Mouse (Mus musculus) midbrain, embryonic 16.5 days (tissue): Measurements from ENCODE around the gene Rpl11. TPM values are rescaled to one million over a fixed set of nuclear protein-coding genes. Genes with fewer than 3 reads are reported as not detected.
A peak's percentile ranks its signal among the peaks of the same experiment; 100 is the strongest.

Experiments
- ATAC-seq: fragments of 200-750 bp; cut with Nextera tagmentation; 2 replicates; pipeline ENCODE4 v1.8.0; 2017; ENCODE audit warnings: moderate TSS enrichment
- H3K27ac ChIP-seq: fragments of 300-500 bp; sonication (generic); 2 replicates; pipeline ENCODE4 v1.5.1; 2014; ENCODE audit warnings: mild to moderate bottlenecking, low read length, mixed read lengths
- H3K27me3 ChIP-seq: fragments of 300-500 bp; sonication (generic); 2 replicates; pipeline ENCODE4 v1.6.1; 2014; ENCODE audit warnings: low read depth, low read length, mixed read lengths; ENCODE audit not compliant: control insufficient read depth, insufficient read depth
- H3K36me3 ChIP-seq: fragments of 300-500 bp; sonication (generic); 2 replicates; pipeline ENCODE4 v1.6.1; 2014; ENCODE audit warnings: mild to moderate bottlenecking, low read length, moderate library complexity, mixed read lengths; ENCODE audit not compliant: control insufficient read depth, insufficient read depth
- H3K4me1 ChIP-seq: fragments of 300-500 bp; sonication (generic); 2 replicates; pipeline ENCODE4 v1.6.1; 2014; ENCODE audit warnings: mild to moderate bottlenecking, low read length, mixed read lengths; ENCODE audit not compliant: control insufficient read depth, insufficient read depth
- H3K4me2 ChIP-seq: fragments of 300-500 bp; sonication (generic); 2 replicates; pipeline ENCODE4 v1.6.1; 2014; ENCODE audit warnings: mild to moderate bottlenecking, low read length, mixed read lengths
- H3K4me3 ChIP-seq: fragments of 300-500 bp; sonication (generic); 2 replicates; pipeline ENCODE4 v1.5.1; 2014; ENCODE audit warnings: low read depth, mild to moderate bottlenecking, low read length, moderate library complexity, mixed read lengths
- H3K9ac ChIP-seq: fragments of 300-500 bp; sonication (generic); 2 replicates; pipeline ENCODE4 v1.6.1; 2014; ENCODE audit warnings: low read depth, low read length, mixed read lengths
- H3K9me3 ChIP-seq: fragments of 300-500 bp; sonication (generic); replicated peaks from 2 replicates; pipeline ENCODE4 v1.6.1; 2014; ENCODE audit warnings: mild to moderate bottlenecking, low read length, mixed read lengths; ENCODE audit not compliant: control insufficient read depth, poor library complexity, severe bottlenecking
- WGBS: fragments of 180-500 bp; shearing (Covaris S2); extraction: QIAGEN DNeasy Blood & Tissue Kit; methylation state at CpG from one replicate; pipeline ENCODE4 v1.1.7; 2014; 5-methylcytosine and 5-hydroxymethylcytosine counted together
- polyA plus RNA-seq: library from polyadenylated mRNA; unstranded; fragments of >200 nt; fragmentation: Nextera tagmentation; extraction: Ambion mirVana; gene quantifications from 2 replicates; pipeline ENCODE4 v1.2.1, GENCODE M21; 2015

Rpl11 gene
- polyA plus RNA-seq, 1 experiment from 2014 or later = 245 TPM

DNA sequence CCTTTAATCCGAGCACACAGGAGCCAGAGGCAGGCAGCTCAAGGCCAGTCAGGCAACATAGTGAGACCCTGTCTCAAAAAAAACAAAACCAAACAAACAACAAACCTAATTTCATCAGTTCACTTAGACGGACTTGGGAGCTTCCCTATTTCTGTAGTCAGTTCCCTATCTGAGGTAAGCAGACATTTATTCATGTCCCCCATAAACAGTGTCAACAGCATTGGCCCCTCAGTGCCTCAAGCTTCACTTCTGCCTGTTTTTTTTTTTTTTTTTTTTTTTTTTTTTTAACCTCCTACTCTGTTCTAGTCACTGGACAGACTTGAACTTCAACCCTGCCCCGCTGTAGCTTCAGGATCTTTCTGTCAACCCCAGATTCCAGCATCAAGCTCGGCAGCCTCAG lies 18.1 kb downstream of the Rpl11 start:
- ATAC-seq = no peak
- Histone ChIP-seq H3K4me2 (no peak overlapping the region), H3K9ac (no peak overlapping the region), H3K4me1 (no peaks in the 10 kb centered on the region), H3K27me3 (no peaks in the 10 kb centered on the region), H3K4me3 (no peak overlapping the region), H3K36me3 (no peaks in the 10 kb centered on the region), H3K9me3 (no peaks in the 10 kb centered on the region), H3K27ac (no peak overlapping the region)
- WGBS = 59% methylated on average over 4 of the region's 4 CpGs

DNA sequence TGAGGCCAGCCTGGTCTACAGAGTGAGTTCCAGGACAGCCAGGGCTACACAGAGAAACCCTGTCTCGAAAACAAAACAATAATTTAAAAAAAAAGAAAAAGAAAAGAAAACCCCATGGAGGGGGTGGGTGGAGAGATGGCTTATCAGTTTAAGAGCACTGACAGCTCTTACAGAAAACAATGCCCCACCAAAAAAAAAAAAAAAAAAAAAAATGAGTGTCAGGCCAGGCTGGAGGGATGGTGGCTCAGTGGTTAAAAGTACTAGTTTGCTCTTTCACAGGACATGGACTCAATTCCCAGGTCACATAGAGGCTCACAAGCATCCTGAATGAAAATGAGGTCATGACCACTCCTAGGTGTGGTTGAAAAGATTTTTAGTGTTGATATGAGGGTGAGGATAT lies 20.0 kb downstream of the Rpl11 start:
- Histone ChIP-seq H3K9ac (no peak overlapping the region), H3K36me3 (no peaks in the 10 kb centered on the region), H3K27ac (no peak overlapping the region), H3K27me3 (no peaks in the 10 kb centered on the region), H3K4me3 (no peak overlapping the region), H3K4me2 (no peak overlapping the region), H3K4me1 (no peaks in the 10 kb centered on the region), H3K9me3 (no peaks in the 10 kb centered on the region)
- ATAC-seq = no peak
- WGBS = 89% methylated on average over 1 of the region's 1 CpGs

DNA sequence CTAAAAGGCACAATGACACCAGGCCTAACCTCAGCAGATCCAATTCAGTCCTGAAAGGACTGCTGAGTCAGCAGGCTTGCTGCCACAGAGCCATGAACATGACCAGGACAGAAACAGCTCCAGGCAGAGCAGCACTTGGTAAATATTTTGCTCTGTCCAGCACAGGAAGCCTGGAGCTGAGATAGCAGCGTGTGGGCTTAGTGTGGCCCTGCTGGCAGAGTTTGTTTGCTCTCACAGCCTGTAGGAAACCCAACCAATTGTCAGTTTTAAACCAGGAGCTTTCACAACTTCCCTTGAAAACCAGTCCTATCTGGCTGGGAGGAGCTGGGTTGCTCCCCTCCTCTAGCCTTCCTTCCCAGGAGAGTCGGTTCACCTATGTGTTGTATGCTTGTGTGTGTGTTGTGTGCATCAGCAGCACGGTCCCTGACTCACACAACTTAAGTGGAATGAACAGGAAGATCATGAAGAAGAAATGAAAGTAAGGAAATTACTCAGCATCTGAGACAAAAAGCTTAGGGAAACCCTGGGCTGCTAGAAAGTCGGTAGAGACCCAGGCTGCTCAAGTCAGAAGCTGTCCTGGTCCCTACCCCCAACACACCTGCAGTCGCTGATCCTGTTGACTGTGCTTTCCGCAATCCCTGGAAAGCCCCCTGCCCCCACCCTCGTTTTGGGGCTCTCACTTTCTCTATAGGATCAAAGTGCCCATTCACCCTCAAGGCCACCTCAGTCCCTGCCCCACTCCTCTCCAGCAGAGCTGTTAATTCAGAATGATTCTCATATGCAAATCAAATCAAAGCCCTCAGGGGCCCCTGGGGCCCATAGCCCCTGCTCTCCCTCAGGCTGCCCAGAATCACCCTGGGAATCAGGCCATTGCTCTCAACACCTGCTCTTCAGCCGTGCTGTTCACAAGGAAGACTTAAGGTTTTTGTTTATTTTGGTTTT lies 22.0 kb downstream of the Rpl11 start:
- Histone ChIP-seq H3K4me2 (no peak overlapping the region), H3K9me3 (no peaks in the 10 kb centered on the region), H3K4me3 (no peak overlapping the region), H3K27me3 (no peaks in the 10 kb centered on the region), H3K36me3 (no peaks in the 10 kb centered on the region), H3K27ac (no peak overlapping the region), H3K9ac (no peak overlapping the region), H3K4me1 (no peaks in the 10 kb centered on the region)
- ATAC-seq = no peak
- 2% methylated on average over 8 of the region's 8 CpGs for WGBS

DNA sequence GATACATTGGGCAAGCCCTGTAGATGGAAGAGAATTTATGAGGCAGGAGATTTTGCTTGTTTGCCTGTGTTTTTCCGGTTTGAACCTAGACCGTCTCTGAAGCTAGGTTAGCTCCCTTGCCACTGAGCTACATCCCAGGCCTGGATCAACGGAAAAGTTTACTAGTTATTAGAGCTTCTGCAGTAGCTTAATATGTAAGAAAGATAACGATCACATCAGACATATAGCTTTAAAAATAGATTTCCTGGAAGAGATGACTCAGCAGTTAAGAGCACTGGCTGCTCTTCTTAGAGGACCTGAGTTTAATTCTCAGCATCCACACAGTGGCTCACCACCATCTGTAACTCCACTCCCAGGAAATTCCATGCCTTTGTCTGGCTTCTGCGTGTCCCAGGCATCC lies 24.5 kb downstream of the Rpl11 start:
- Histone ChIP-seq H3K27ac (no peak overlapping the region), H3K4me3 (no peak overlapping the region), H3K4me2 (no peak overlapping the region), H3K27me3 (no peaks in the 10 kb centered on the region), H3K9ac (no peak overlapping the region), H3K4me1 (no peaks in the 10 kb centered on the region), H3K36me3 (no peaks in the 10 kb centered on the region), H3K9me3 (no peaks in the 10 kb centered on the region)
- no peak for ATAC-seq
- 92% methylated on average over 5 of the region's 5 CpGs for WGBS

DNA sequence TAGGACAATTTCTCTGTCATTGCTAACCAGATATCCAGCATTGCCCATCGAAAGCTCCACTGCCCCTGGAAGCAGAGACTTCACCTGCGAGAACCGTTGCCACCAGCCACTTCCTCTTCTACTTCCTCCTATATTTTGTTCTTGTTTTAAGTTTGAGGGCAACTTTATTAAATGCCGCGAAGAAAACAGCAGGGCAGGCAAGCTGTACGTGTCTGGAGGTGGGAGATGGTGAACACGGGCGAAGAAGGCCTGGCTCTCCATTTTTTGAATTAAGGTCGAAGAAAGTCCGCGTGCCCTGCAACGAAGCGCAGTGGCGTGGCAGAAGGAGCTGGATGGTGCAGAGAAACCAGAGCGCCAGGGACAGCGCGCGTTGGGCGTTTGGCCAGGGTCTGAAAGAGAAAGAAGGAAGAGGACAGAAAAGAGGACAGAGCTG lies 25.1 kb downstream of the Rpl11 start:
- H3K27me3 ChIP-seq = no peaks in the 10 kb centered on the region
- no peak overlapping the region for H3K4me2 ChIP-seq
- H3K36me3 ChIP-seq = no peaks in the 10 kb centered on the region
- H3K27ac ChIP-seq = no peak overlapping the region
- no peaks in the 10 kb centered on the region for H3K9me3 ChIP-seq
- no peaks in the 10 kb centered on the region for H3K4me1 ChIP-seq
- no peak overlapping the region for H3K4me3 ChIP-seq
- 86% methylated on average over 19 of the region's 19 CpGs for WGBS
- H3K9ac ChIP-seq = no peak overlapping the region
- no peak for ATAC-seq

DNA sequence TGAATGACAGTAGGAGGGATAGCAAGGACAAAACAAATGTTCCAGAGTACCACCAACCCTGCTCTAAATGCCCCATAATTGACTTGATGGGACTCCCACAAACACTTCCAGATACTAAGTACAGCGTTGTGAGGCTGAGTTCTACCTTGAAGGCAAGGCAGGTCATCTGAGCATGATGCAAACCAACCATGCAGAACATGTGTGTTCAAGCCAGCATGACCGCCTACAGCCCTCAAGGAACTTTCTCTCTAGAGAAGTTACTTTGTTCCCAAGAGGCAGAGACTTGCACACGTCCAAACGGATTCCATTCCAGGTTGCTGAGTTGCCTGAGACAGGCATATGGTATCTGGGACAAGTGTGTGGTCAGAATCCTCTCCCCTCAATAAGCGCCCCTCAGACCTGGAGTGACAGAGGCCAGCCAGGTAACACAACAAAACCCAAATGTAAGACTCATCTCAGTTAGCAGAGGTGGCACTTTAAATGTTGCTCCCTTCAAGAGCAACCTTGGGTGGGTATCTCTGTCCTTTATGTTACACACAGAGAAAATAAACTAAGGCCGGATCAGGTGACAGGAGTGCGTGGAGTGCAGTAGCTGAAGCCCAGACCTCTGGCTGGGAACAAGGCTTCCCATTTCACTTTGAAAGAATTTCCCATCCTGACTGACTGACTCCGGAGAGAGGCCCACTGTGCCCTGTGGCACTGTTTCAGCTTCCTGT lies 25.7 kb downstream of the Rpl11 start:
- Histone ChIP-seq H3K4me2 (no peak overlapping the region), H3K27ac (no peak overlapping the region), H3K4me1 (no peaks in the 10 kb centered on the region), H3K9me3 (no peaks in the 10 kb centered on the region), H3K9ac (no peak overlapping the region), H3K36me3 (no peaks in the 10 kb centered on the region), H3K4me3 (no peak overlapping the region), H3K27me3 (no peaks in the 10 kb centered on the region)
- no peak for ATAC-seq
- 83% methylated on average over 8 of the region's 8 CpGs for WGBS

DNA sequence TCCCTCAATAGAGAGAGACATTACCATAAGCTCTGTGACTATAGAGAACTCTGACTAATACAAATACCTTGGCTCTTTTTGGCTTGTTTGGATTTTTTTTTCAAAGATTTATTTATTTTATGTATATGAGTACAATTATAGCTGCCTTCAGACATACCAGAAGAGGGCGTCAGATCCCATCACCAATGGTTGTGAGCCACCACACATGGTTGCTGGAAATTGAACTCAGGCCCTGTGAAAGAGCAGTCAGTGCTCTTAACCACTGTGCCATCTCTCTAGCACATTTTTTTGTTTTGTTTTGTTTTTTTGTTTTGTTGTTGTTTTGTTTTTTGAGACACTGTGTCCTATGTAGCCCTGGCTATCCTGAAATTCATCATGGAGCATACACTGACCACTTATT lies 27.9 kb downstream of the Rpl11 start:
- Histone ChIP-seq H3K4me1 (peaks cover 4% of the 10 kb centered on the region), H3K4me3 (no peak overlapping the region), H3K4me2 (no peak overlapping the region), H3K36me3 (no peaks in the 10 kb centered on the region), H3K27ac (no peak overlapping the region), H3K9ac (no peak overlapping the region), H3K9me3 (no peaks in the 10 kb centered on the region), H3K27me3 (no peaks in the 10 kb centered on the region)
- 82% methylated on average over 1 of the region's 1 CpGs for WGBS
- no peak for ATAC-seq

DNA sequence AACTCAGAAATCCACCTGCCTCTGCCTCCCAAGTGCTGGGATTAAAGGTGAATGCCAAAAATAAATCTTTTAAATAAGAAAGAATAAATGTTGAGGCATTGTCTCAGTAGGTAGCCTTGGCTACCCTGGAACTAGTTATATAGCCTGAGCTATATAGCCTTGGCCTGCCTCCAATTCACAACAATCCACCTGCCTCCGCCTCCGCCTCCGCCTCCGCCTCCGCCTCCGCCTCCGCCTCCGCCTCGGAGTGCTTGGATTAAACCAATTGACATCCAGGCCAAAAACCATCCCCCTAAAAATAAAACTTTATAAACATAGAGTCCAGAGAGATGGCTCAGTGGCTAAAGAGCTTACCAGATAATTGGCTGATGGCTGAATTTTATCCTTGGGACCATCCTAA lies 30.3 kb downstream of the Rpl11 start:
- H3K4me2 ChIP-seq = no peak overlapping the region
- H3K9me3 ChIP-seq = no peaks in the 10 kb centered on the region
- H3K4me3 ChIP-seq = no peak overlapping the region
- ATAC-seq = no peak
- no peak overlapping the region for H3K9ac ChIP-seq
- peaks cover 15% of the 10 kb centered on the region for H3K4me1 ChIP-seq
- H3K36me3 ChIP-seq = no peaks in the 10 kb centered on the region
- 94% methylated on average over 9 of the region's 9 CpGs for WGBS
- H3K27ac ChIP-seq = no peak overlapping the region
- H3K27me3 ChIP-seq = no peaks in the 10 kb centered on the region

DNA sequence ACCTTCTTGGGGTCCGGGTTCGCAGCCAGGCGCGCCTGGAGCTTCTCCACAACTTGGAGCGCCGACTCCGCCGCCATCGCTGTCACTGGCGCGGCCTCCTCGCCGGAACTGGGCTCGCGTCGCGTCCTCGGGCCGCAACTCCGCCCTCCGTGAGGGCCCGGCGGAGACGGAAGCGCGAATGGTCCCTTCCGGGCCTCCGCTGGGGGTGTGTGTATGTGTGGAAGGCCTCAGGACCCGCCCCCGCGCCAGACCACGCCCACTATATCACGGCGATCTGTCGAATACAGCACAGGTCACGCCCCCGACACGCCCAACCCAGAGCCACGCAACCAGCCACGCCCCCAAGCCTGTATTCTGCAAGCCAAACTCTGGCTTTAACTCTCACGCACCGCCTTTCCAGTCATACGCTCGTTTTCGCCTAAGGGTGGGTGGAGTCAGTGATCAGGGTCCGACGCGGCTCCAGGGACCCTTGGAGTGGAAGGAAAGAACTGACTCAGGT lies 31.6 kb downstream of the Rpl11 start, which contains the start of gene Eloa:
Gene Eloa, minus strand, starts transcription at position 215 of the 499 bp plus-strand sequence.
- peaks cover 15% of the 10 kb centered on the region for H3K4me1 ChIP-seq
- H3K36me3 ChIP-seq = no peaks in the 10 kb centered on the region
- peak within 1 kb of the TSS; percentile 85 for H3K27ac ChIP-seq
- no peaks in the 10 kb centered on the region for H3K9me3 ChIP-seq
- 0% methylated on average over 48 of the region's 48 CpGs for WGBS
- peak; percentile 98 for ATAC-seq
- peak within 1 kb of the TSS; percentile 99 for H3K4me3 ChIP-seq
- no peaks in the 10 kb centered on the region for H3K27me3 ChIP-seq
- peak within 1 kb of the TSS; percentile 96 for H3K9ac ChIP-seq
- peak within 1 kb of the TSS; percentile 96 for H3K4me2 ChIP-seq
